Comparison of ENCODE assay signal across 10 mouse cellular contexts in genomic region chr14:52141445-52142127, GRCm38 (mm10). TPM values are rescaled to one million over a fixed set of nuclear protein-coding genes. Genes with fewer than 3 reads are reported as not detected.
DNase-seq lines count a peak whose midpoint lies in the region; ATAC-seq and TF ChIP-seq lines count a peak whose summit lies in the region.
"Had no signal": no experiment of that assay in that cellular context is flagged by ENCODE, and none has a peak within 500 bp of the region (broad histone marks: within the 10 kb centered on the region; RNA-seq: fewer than 3 reads in every experiment).

No protein-coding gene starts in this region.

- no peak for DNase-seq in liver, embryonic 11.5 days (ENCODE audit: low spot score)
- DNase-seq in liver = no peak
- DNase-seq in embryonic facial prominence, embryonic 14.5 days (ENCODE audit: low spot score) = no peak
- no peak for DNase-seq in liver, postnatal 0 days
- DNase-seq in splenic B cell, adult 2 months (ENCODE audit: low read depth, low spot score) = peak; percentile 37
- no peak for DNase-seq in ovary, postnatal 36 days (ENCODE audit: low spot score)
- DNase-seq in left cerebral cortex, adult 9 months (ENCODE audit: low spot score in 2 of 2) = no peak
- DNase-seq in layer of hippocampus, postnatal 10 days (ENCODE audit: low spot score in 2 of 2) = no peak
- DNase-seq: cerebellum, adult 18-20 months; kidney, postnatal 14 days had no signal

- no peak overlapping the region for H3K27ac ChIP-seq in liver, embryonic 11.5 days (ENCODE audit: low read depth, low read length)
- H3K27ac ChIP-seq in embryonic facial prominence, embryonic 14.5 days (replicated peaks; ENCODE audit: low read depth, low read length) = no peak overlapping the region
- H3K27ac ChIP-seq in liver, postnatal 0 days (ENCODE audit: low read depth) = no peak overlapping the region

- 54% methylated on average over 16 of the region's 16 CpGs for WGBS in liver, embryonic 11.5 days
- 64% methylated on average over 16 of the region's 16 CpGs for WGBS in embryonic facial prominence, embryonic 14.5 days
- 39% methylated on average over 16 of the region's 16 CpGs for WGBS in liver, postnatal 0 days (ENCODE audit: insufficient replicate concordance)

- H3K4me1 ChIP-seq in liver, embryonic 11.5 days (replicated peaks; ENCODE audit: control insufficient read depth, insufficient read depth, low read length) = peaks cover 9% of the 10 kb centered on the region
- no peaks in the 10 kb centered on the region; the same call in 1 of the 2 replicates for H3K4me1 ChIP-seq in embryonic facial prominence, embryonic 14.5 days (ENCODE audit: control insufficient read depth, insufficient read depth, low read length)
- 0 out of 2 replicates have a peak, but pooled peaks cover 2% of the 10 kb centered on the region for H3K4me1 ChIP-seq in liver, postnatal 0 days (ENCODE audit: insufficient read depth)

- no peaks in the 10 kb centered on the region for H3K36me3 ChIP-seq in liver, embryonic 11.5 days (ENCODE audit: control insufficient read depth, insufficient read depth, low read length)
- no peaks in the 10 kb centered on the region for H3K36me3 ChIP-seq in embryonic facial prominence, embryonic 14.5 days (ENCODE audit: control insufficient read depth, insufficient read depth, low read length)
- no peaks in the 10 kb centered on the region for H3K36me3 ChIP-seq in liver, postnatal 0 days (replicated peaks; ENCODE audit: insufficient read depth, low read length)
- no peaks in the 10 kb centered on the region for H3K36me3 ChIP-seq in splenic B cell, adult 2 months (ENCODE audit: control insufficient read depth, insufficient read depth, low read length, poor library complexity, severe bottlenecking)

- TF ChIP-seq CTCF in liver, postnatal 0 days (IDR thresholded peaks at IDR 0.05; ENCODE audit: low read depth) = no peak

- no peaks in the 10 kb centered on the region for H3K27me3 ChIP-seq in liver, embryonic 11.5 days (replicated peaks; ENCODE audit: control insufficient read depth, insufficient read depth, low read length)
- H3K27me3 ChIP-seq in embryonic facial prominence, embryonic 14.5 days (replicated peaks; ENCODE audit: control insufficient read depth, insufficient read depth, low read length) = no peaks in the 10 kb centered on the region
- no peaks in the 10 kb centered on the region for H3K27me3 ChIP-seq in liver, postnatal 0 days (ENCODE audit: insufficient read depth, low read length)
- H3K27me3 ChIP-seq in splenic B cell, adult 2 months (ENCODE audit: control insufficient read depth, insufficient read depth, low read length, poor library complexity, severe bottlenecking) = no peaks in the 10 kb centered on the region

- no peaks in the 10 kb centered on the region for H3K9me3 ChIP-seq in liver, embryonic 11.5 days (ENCODE audit: control insufficient read depth, low read length)
- H3K9me3 ChIP-seq in embryonic facial prominence, embryonic 14.5 days (ENCODE audit: control insufficient read depth, low read length) = no peaks in the 10 kb centered on the region
- no peaks in the 10 kb centered on the region for H3K9me3 ChIP-seq in liver, postnatal 0 days (ENCODE audit: low read length)

- no peak for TF ChIP-seq EP300 in liver, postnatal 0 days (IDR thresholded peaks at IDR 0.05; ENCODE audit: low read depth)

- peak overlapping the region; percentile 67 for H3K4me2 ChIP-seq in liver, embryonic 11.5 days
- peak overlapping the region; percentile 20; the same call in 1 of the 2 replicates for H3K4me2 ChIP-seq in embryonic facial prominence, embryonic 14.5 days (ENCODE audit: low read depth, low read length)
- peak overlapping the region; percentile 70 for H3K4me2 ChIP-seq in liver, postnatal 0 days (ENCODE audit: low read depth, low read length)

- no peak overlapping the region for H3K9ac ChIP-seq in liver, embryonic 11.5 days (ENCODE audit: low read depth, low read length)
- H3K9ac ChIP-seq in embryonic facial prominence, embryonic 14.5 days (ENCODE audit: low read depth, low read length) = no peak overlapping the region
- no peak overlapping the region for H3K9ac ChIP-seq in liver, postnatal 0 days (replicated peaks)

- H3K4me3 ChIP-seq in liver, embryonic 11.5 days (ENCODE audit: low read depth, low read length) = no peak overlapping the region; the same call in 1 of the 2 replicates
- no peak overlapping the region for H3K4me3 ChIP-seq in embryonic facial prominence, embryonic 14.5 days (ENCODE audit: low read depth, low read length)
- H3K4me3 ChIP-seq in liver, postnatal 0 days (ENCODE audit: low read depth, low read length) = peak overlapping the region; percentile 37; the same call in 1 of the 2 replicates

- ATAC-seq in liver, embryonic 11.5 days (replicated peaks; ENCODE audit: low FRiP score) = no peak
- ATAC-seq in embryonic facial prominence, embryonic 14.5 days (ENCODE audit: low read depth) = no peak
- no peak for ATAC-seq in liver, postnatal 0 days

RNA-seq across cellular contexts. Expression of gene Rpgrip1, which starts 31.1 kb away (rescaled TPM):
- polyA plus RNA-seq in liver, embryonic 11.5 days (2014; fragmentation: Nextera tagmentation; extraction: Ambion mirVana) = 103 and 111 TPM in 2 replicates
- 46.7 and 47.0 TPM in 2 replicates for polyA plus RNA-seq in embryonic facial prominence, embryonic 14.5 days (2014; fragmentation: Nextera tagmentation; extraction: Ambion mirVana)
- polyA plus RNA-seq in liver, postnatal 0 days (2015; fragmentation: Nextera tagmentation; extraction: Ambion mirVana) = 23.9 and 30.7 TPM in 2 replicates
- 1 to 10 TPM; 1.8 to 3.3 TPM for total RNA-seq in layer of hippocampus, postnatal 10 days (2021)

RNA-seq across cellular contexts. Expression of gene Hnrnpc, which starts 37.8 kb away (rescaled TPM):
- 698 and 737 TPM in 2 replicates for polyA plus RNA-seq in liver, embryonic 11.5 days (2014; fragmentation: Nextera tagmentation; extraction: Ambion mirVana)
- 498 and 515 TPM in 2 replicates for polyA plus RNA-seq in embryonic facial prominence, embryonic 14.5 days (2014; fragmentation: Nextera tagmentation; extraction: Ambion mirVana)
- 124 and 129 TPM in 2 replicates for polyA plus RNA-seq in liver, postnatal 0 days (2015; fragmentation: Nextera tagmentation; extraction: Ambion mirVana)
- total RNA-seq in layer of hippocampus, postnatal 10 days (2021) = 100 to 1,000 TPM; 213 to 215 TPM

RNA-seq across cellular contexts. Expression of gene Supt16, which starts 55.6 kb away (rescaled TPM):
- polyA plus RNA-seq in liver, embryonic 11.5 days (2014; fragmentation: Nextera tagmentation; extraction: Ambion mirVana) = 52.1 and 58.6 TPM in 2 replicates
- 48.7 and 60.0 TPM in 2 replicates for polyA plus RNA-seq in embryonic facial prominence, embryonic 14.5 days (2014; fragmentation: Nextera tagmentation; extraction: Ambion mirVana)
- polyA plus RNA-seq in liver, postnatal 0 days (2015; fragmentation: Nextera tagmentation; extraction: Ambion mirVana) = 15.7 and 18.0 TPM in 2 replicates
- total RNA-seq in layer of hippocampus, postnatal 10 days (2021) = 10 to 100 TPM; 57.8 to 58.4 TPM

Comparison
In these comparisons a context has a peak if more than half of its experiments do, and no peak if none do; other contexts are left out.
1. H3K4me2 ChIP-seq: peak in every context shown above with its lines; median percentile 70 in liver, postnatal 0 days; 67 in liver, embryonic 11.5 days; 20 in embryonic facial prominence, embryonic 14.5 days.